Mouse (Mus musculus) CD4-positive, CD25-positive, alpha-beta regulatory T cell, adult 9 weeks (primary cell): ENCODE measurements around the gene Wfdc13. TPM values are rescaled to one million over a fixed set of nuclear protein-coding genes. Genes with fewer than 3 reads are reported as not detected.

Experiments
- polyA plus RNA-seq: library from polyadenylated mRNA; unstranded; fragments of 100-300 nt; shearing (Covaris generic); gene quantifications from one replicate; pipeline ENCODE4 v1.2.1, GENCODE M21; 2017

Gene Wfdc13
- polyA plus RNA-seq, result not detected

DNA sequence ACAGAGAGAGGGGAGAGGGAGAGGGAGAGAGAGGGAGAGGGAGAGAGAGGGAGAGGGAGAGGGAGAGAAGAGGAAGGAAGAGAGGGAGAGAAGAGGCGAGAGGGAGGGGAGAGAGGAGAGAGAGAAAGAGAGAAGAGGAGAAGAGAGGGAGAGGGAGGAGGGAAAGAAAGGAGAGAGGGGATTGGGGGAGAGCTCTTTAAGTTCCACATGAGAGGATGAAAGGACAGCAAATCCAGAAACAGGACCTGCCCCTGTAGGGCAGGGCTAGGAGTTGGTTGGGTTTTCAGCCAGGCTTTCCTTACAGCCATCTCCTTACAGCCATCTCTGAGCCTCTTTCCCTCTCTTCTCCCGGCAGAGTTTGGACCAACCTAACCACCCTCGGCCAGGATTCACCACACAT, at the start of gene Wfdc13:
Gene Wfdc13, plus strand, starts transcription at position 301 of the 400 bp plus-strand sequence.

DNA sequence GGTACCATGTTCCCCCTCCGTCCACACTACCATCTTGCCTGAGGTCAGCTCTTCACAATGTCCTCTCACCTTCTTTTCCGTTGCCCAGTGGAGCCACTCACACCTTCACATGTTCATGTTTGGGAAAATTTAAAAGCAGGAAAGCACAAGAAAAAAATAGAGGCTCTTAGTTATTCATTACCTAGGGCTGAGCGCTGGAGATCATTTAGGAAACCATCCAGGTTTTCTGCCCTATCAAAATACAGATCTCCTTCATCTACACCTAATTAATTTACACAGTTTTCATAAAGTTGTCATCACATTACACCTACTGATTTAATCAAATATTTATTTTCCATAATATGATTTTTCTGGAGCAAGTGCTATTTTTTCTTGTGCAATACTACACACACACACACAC, 46.2 kb upstream of the Wfdc13 start, which contains the start of gene Wfdc16:
Gene Wfdc16, minus strand, starts transcription at position 101 of the 400 bp plus-strand sequence.

DNA sequence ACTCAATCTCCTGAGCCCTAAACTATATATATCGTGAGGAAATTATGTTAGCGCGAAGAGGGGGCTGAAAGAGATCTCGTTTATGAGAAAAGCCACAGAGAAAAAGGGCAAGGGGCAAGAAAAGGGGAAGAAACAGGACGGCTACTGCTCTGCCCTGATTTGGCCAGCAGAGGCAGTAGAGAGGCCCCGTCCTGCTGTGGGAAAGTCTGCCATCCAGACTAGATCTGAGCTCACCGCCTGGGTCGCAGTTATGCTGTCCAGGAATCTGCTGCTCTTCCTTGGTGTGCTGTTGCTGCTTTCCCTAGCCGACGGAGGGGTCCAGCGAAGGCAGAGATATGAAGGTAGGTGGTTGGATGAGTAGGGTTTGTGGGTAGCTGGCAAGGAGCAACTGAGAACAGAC, 29.0 kb upstream of the Wfdc13 start, which contains the start of gene Wfdc10:
Gene Wfdc10, plus strand, starts transcription at position 189 of the 400 bp plus-strand sequence.

GRCm38 (mm10) chr2:164656483-164656882, 28.4 kb upstream of the Wfdc13 start, which contains the start of gene Wfdc9:
Gene Wfdc9, minus strand, starts transcription at chr2:164656583.

DNA sequence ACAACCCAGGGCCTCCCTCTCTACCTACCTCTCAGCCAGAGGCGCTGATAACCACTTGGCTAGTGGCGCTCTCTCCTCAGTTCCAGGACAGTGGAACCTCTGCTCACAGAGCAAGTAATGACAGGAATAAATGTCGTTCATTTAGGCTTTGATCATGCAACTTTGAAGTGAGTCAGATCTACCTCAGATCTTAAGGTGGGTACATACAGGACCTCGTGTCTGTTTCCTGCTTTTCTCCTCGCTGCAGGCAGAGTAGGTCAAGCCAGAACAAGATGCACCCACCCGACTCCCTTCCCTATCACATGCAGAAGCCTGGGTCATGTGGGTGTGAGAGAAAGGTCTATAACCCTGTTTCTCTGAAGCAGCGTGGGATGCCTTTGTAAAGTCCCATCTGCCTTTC, 10.9 kb upstream of the Wfdc13 start, which contains the start of gene Wfdc11:
Gene Wfdc11, minus strand, starts transcription at position 101 of the 400 bp plus-strand sequence.

GRCm38 (mm10) chr2:164698201-164698600, 13.3 kb downstream of the Wfdc13 start, which contains the start of gene Spint4:
Gene Spint4, plus strand, starts transcription at chr2:164698501.

GRCm38 (mm10) chr2:164715005-164715404, 30.1 kb downstream of the Wfdc13 start, which contains the start of gene Spint5:
Gene Spint5, plus strand, starts transcription at chr2:164715305.

Other genes with a start within 250 kb of the Wfdc13 start
- gene Sdc4, start 241.2 kb upstream of the Wfdc13 start, polyA plus RNA-seq, result 25.2 TPM
- gene Sys1, start 228.1 kb upstream of the Wfdc13 start, polyA plus RNA-seq, result 18.6 TPM
- gene Gm20458, start 224.1 kb upstream of the Wfdc13 start, polyA plus RNA-seq, result not detected
- not detected for gene Trp53tg5, start 211.4 kb upstream of the Wfdc13 start, polyA plus RNA-seq
- gene Dbndd2, start 199.0 kb upstream of the Wfdc13 start, polyA plus RNA-seq, result 4.5 TPM
- 38.2 TPM for gene Pigt, start 187.6 kb upstream of the Wfdc13 start, polyA plus RNA-seq
- 2.6 TPM for gene Wfdc2, start 122.7 kb upstream of the Wfdc13 start, polyA plus RNA-seq
- gene Spint3, start 111.6 kb upstream of the Wfdc13 start, polyA plus RNA-seq, result not detected
- not detected for gene Wfdc6a, start 99.7 kb upstream of the Wfdc13 start, polyA plus RNA-seq
- gene Eppin, start 91.5 kb upstream of the Wfdc13 start, polyA plus RNA-seq, result not detected
- gene Wfdc6b, start 71.6 kb upstream of the Wfdc13 start, polyA plus RNA-seq, result not detected
- gene Wfdc8, start 71.5 kb upstream of the Wfdc13 start, polyA plus RNA-seq, result not detected
- gene Wfdc16, start 46.3 kb upstream of the Wfdc13 start, polyA plus RNA-seq, result not detected
- not detected for gene Wfdc10, start 29.1 kb upstream of the Wfdc13 start, polyA plus RNA-seq
- gene Wfdc9, start 28.5 kb upstream of the Wfdc13 start, polyA plus RNA-seq, result not detected
- not detected for gene Wfdc11, start 11.0 kb upstream of the Wfdc13 start, polyA plus RNA-seq
- gene Spint4, start 13.4 kb downstream of the Wfdc13 start, polyA plus RNA-seq, result not detected
- not detected for gene Spint5, start 30.2 kb downstream of the Wfdc13 start, polyA plus RNA-seq
- not detected for gene Wfdc3, start 60.8 kb downstream of the Wfdc13 start, polyA plus RNA-seq
- 10.4 TPM for gene Dnttip1, start 60.9 kb downstream of the Wfdc13 start, polyA plus RNA-seq
- gene Ube2c, start 84.8 kb downstream of the Wfdc13 start, polyA plus RNA-seq, result 8.4 TPM
- gene Tnnc2, start 94.9 kb downstream of the Wfdc13 start, polyA plus RNA-seq, result not detected
- gene Snx21, start 100.7 kb downstream of the Wfdc13 start, polyA plus RNA-seq, result 6.5 TPM
- 43.9 TPM for gene Acot8, start 119.8 kb downstream of the Wfdc13 start, polyA plus RNA-seq
- 9.8 TPM for gene Zswim3, start 120.0 kb downstream of the Wfdc13 start, polyA plus RNA-seq
- gene Zswim1, start 137.6 kb downstream of the Wfdc13 start, polyA plus RNA-seq, result 27.5 TPM
- gene Spata25, start 143.4 kb downstream of the Wfdc13 start, polyA plus RNA-seq, result 0.72 TPM
- 218 TPM for gene Ctsa, start 147.8 kb downstream of the Wfdc13 start, polyA plus RNA-seq
- gene Neurl2, start 148.3 kb downstream of the Wfdc13 start, polyA plus RNA-seq, result 2.6 TPM
- gene Pltp, start 172.6 kb downstream of the Wfdc13 start, polyA plus RNA-seq, result 0.98 TPM
- 155 TPM for gene Pcif1, start 194.2 kb downstream of the Wfdc13 start, polyA plus RNA-seq
- 42.1 TPM for gene Zfp335, start 226.7 kb downstream of the Wfdc13 start, polyA plus RNA-seq